Mouse (Mus musculus): ENCODE results near the gene Mta3.

GRCm38 (mm10) chr17:83747405-83748160 is 41.6 kb downstream of the Mta3 start:
- TF ChIP-seq ZNF384 (IDR thresholded peaks at IDR 0.05; ENCODE audit: low read depth, low read length) (no peak), HCFC1 (IDR thresholded peaks at IDR 0.05; ENCODE audit: borderline replicate concordance, insufficient read depth, low read length) (no peak), CHD2 (IDR thresholded peaks at IDR 0.05; ENCODE audit: low read depth, low read length) (no peak), MAFK (IDR thresholded peaks at IDR 0.05; ENCODE audit: insufficient read depth, low read depth, low read length) (no peak)
